Mouse (Mus musculus) spleen, adult 2 months (tissue): ENCODE data around the gene Cpsf2.

Source experiments
- CTCF ChIP-seq: fragments of 200-500 bp; IDR thresholded peaks from 2 replicates; pipeline ENCODE4 v1.5.1; 2011; ENCODE audit warnings: mild to moderate bottlenecking, inconsistent platforms; ENCODE audit not compliant: insufficient read depth, insufficient read length, insufficient replicate concordance; ENCODE audit errors: extremely low read depth
- POLR2A ChIP-seq: fragments of 200-500 bp; IDR thresholded peaks from 2 replicates; pipeline ENCODE4 v1.6.1; 2011; ENCODE audit warnings: low read depth, low read length, inconsistent platforms

GRCm38 (mm10) chr12:101994576-101995467 is 19.0 kb downstream of the Cpsf2 start:
- TF ChIP-seq CTCF: no peak
- TF ChIP-seq POLR2A: no peak
